Mouse (Mus musculus): ENCODE measurements around the gene Fam3b. TPM values are rescaled to one million over a fixed set of nuclear protein-coding genes. Genes with fewer than 3 reads are reported as not detected.

Gene Fam3b
- polyA plus RNA-seq (2012; rRNA removed) (not detected in 2 replicates), polyA plus RNA-seq (2014; fragmentation: Nextera tagmentation; extraction: Ambion mirVana) (0.14 TPM in 1 of 2 replicates, not detected in the other)

- no peak within 1 kb of the TSS for H3K4me2 ChIP-seq (ENCODE audit: low read depth)
- no peak within 1 kb of the TSS for H3K27ac ChIP-seq
- H3K27me3 ChIP-seq (ENCODE audit: control insufficient read depth, insufficient read depth, low read length) = no peaks in the 10 kb centered on the region
- no peaks in the 10 kb centered on the region for H3K9me3 ChIP-seq (ENCODE audit: control insufficient read depth, low read length)
- H3K4me1 ChIP-seq (replicated peaks; ENCODE audit: control insufficient read depth in 2 of 2, insufficient read depth in 2 of 2, low read length in 1 of 2) = no peaks in the 10 kb centered on the region
- no peak for ATAC-seq (ENCODE audit: insufficient read depth)
- DNase-seq (ENCODE audit: low read depth in 3 of 3, low spot score in 3 of 3) = no peak
- 51% methylated on average over 4 of the region's 4 CpGs for WGBS (ENCODE audit: insufficient replicate concordance)
- H3K9ac ChIP-seq (replicated peaks) = no peak within 1 kb of the TSS
- no peaks in the 10 kb centered on the region for H3K36me3 ChIP-seq (replicated peaks; ENCODE audit: control insufficient read depth, insufficient read depth, low read depth)
- TF ChIP-seq EP300 (IDR thresholded peaks at IDR 0.05; ENCODE audit: low read depth) = no peak
- no peak for TF ChIP-seq CTCF (IDR thresholded peaks at IDR 0.05; ENCODE audit: low read depth)
- no peak within 1 kb of the TSS for H3K4me3 ChIP-seq (ENCODE audit: insufficient read depth in 1 of 2, low read depth in 2 of 2, low read length in 2 of 2)
Measured at GRCm38 (mm10) chr16:97514099-97514940, at the start of gene Fam3b. Gene Fam3b, minus strand, starts transcription at chr16:97514816.

GRCm38 (mm10) chr16:97544340-97544739, 29.7 kb upstream of the Fam3b start:
- Histone ChIP-seq H3K4me3 (ENCODE audit: insufficient read depth in 1 of 2, low read depth in 2 of 2, low read length in 2 of 2) (no peak overlapping the region), H3K9ac (replicated peaks) (no peak overlapping the region), H3K4me2 (ENCODE audit: low read depth) (no peak overlapping the region), H3K9me3 (ENCODE audit: control insufficient read depth, low read length) (no peaks in the 10 kb centered on the region), H3K27me3 (ENCODE audit: control insufficient read depth, insufficient read depth, low read length) (no peaks in the 10 kb centered on the region), H3K4me1 (replicated peaks; ENCODE audit: control insufficient read depth in 2 of 2, insufficient read depth in 2 of 2, low read length in 1 of 2) (no peaks in the 10 kb centered on the region), H3K27ac (no peak overlapping the region), H3K36me3 (replicated peaks; ENCODE audit: control insufficient read depth, insufficient read depth, low read depth) (no peaks in the 10 kb centered on the region)
- 65% methylated on average over 4 of the region's 4 CpGs for WGBS (ENCODE audit: insufficient replicate concordance)
- DNase-seq (ENCODE audit: low read depth in 3 of 3, low spot score in 3 of 3) (no peak), ATAC-seq (ENCODE audit: insufficient read depth) (no peak)
- no peak for TF ChIP-seq EP300 (IDR thresholded peaks at IDR 0.05; ENCODE audit: low read depth)
- no peak for TF ChIP-seq CTCF (IDR thresholded peaks at IDR 0.05; ENCODE audit: low read depth)

- H3K4me1 ChIP-seq (replicated peaks; ENCODE audit: control insufficient read depth in 2 of 2, insufficient read depth in 2 of 2, low read length in 1 of 2) = peaks cover 0 to 7% of the 10 kb centered on the region in 2 experiments; a peak in 1 of 4 replicates
- no peak for ATAC-seq (ENCODE audit: insufficient read depth)
- no peak overlapping the region for H3K4me2 ChIP-seq (ENCODE audit: low read depth)
- no peak overlapping the region for H3K9ac ChIP-seq (replicated peaks)
- no peaks in the 10 kb centered on the region for H3K36me3 ChIP-seq (replicated peaks; ENCODE audit: control insufficient read depth, insufficient read depth, low read depth)
- no peak for TF ChIP-seq CTCF (IDR thresholded peaks at IDR 0.05; ENCODE audit: low read depth)
- TF ChIP-seq EP300 (IDR thresholded peaks at IDR 0.05; ENCODE audit: low read depth) = no peak
- DNase-seq (ENCODE audit: low read depth in 3 of 3, low spot score in 3 of 3) = no peak
- no peaks in the 10 kb centered on the region for H3K27me3 ChIP-seq (ENCODE audit: control insufficient read depth, insufficient read depth, low read length)
- no peak overlapping the region for H3K4me3 ChIP-seq (ENCODE audit: insufficient read depth in 1 of 2, low read depth in 2 of 2, low read length in 2 of 2)
- 29% methylated on average over 1 of the region's 1 CpGs for WGBS (ENCODE audit: insufficient replicate concordance)
- H3K9me3 ChIP-seq (ENCODE audit: control insufficient read depth, low read length) = no peaks in the 10 kb centered on the region
- H3K27ac ChIP-seq = no peak overlapping the region
Measured at GRCm38 (mm10) chr16:97536859-97537258, 22.2 kb upstream of the Fam3b start.

GRCm38 (mm10) chr16:97535808-97536413, 21.3 kb upstream of the Fam3b start:
- TF ChIP-seq EP300 (IDR thresholded peaks at IDR 0.05; ENCODE audit: low read depth) (no peak), CTCF (IDR thresholded peaks at IDR 0.05; ENCODE audit: low read depth) (no peak)
- Histone ChIP-seq H3K27ac (peak overlapping the region; percentile 48; the same call in 1 of the 2 replicates), H3K27me3 (ENCODE audit: control insufficient read depth, insufficient read depth, low read length) (no peaks in the 10 kb centered on the region), H3K9me3 (ENCODE audit: control insufficient read depth, low read length) (no peaks in the 10 kb centered on the region), H3K4me1 (replicated peaks; ENCODE audit: control insufficient read depth in 2 of 2, insufficient read depth in 2 of 2, low read length in 1 of 2) (peaks cover 0 to 7% of the 10 kb centered on the region in 2 experiments; a peak in 1 of 4 replicates), H3K4me3 (ENCODE audit: insufficient read depth in 1 of 2, low read depth in 2 of 2, low read length in 2 of 2) (no peak overlapping the region; a peak in 1 of 4 replicates), H3K36me3 (replicated peaks; ENCODE audit: control insufficient read depth, insufficient read depth, low read depth) (no peaks in the 10 kb centered on the region), H3K4me2 (ENCODE audit: low read depth) (peak overlapping the region; percentile 51), H3K9ac (replicated peaks) (no peak overlapping the region)
- DNase-seq (ENCODE audit: low read depth in 3 of 3, low spot score in 3 of 3) = peak in 1 of 3 experiments; percentile 19
- 13% methylated on average over 3 of the region's 3 CpGs for WGBS (ENCODE audit: insufficient replicate concordance)
- ATAC-seq (ENCODE audit: insufficient read depth) = peak; percentile 61
